Mouse (Mus musculus) gastrocnemius, postnatal 36 days (tissue): ENCODE measurements around the gene Stpg3. TPM values are rescaled to one million over a fixed set of nuclear protein-coding genes. Genes with fewer than 3 reads are reported as not detected.

ENCODE experiments used
- DNase-seq, 2 experiments: peaks; one replicate each; pipeline ENCODE4 v3.0.0; 2022
- intact Hi-C: fragments of 180-260 bp; cut with DNase I; formaldehyde crosslinking; loops from one replicate; pipeline ENCODE4 v1.15.1; 2025
- total RNA-seq, 2 experiments: library from RNA; stranded (reverse); gene quantifications; 2 replicates each; pipeline ENCODE4 v1.2.3; 2021

Stpg3 gene
- total RNA-seq, 2 experiments from 2014 or later: not detected

DNA sequence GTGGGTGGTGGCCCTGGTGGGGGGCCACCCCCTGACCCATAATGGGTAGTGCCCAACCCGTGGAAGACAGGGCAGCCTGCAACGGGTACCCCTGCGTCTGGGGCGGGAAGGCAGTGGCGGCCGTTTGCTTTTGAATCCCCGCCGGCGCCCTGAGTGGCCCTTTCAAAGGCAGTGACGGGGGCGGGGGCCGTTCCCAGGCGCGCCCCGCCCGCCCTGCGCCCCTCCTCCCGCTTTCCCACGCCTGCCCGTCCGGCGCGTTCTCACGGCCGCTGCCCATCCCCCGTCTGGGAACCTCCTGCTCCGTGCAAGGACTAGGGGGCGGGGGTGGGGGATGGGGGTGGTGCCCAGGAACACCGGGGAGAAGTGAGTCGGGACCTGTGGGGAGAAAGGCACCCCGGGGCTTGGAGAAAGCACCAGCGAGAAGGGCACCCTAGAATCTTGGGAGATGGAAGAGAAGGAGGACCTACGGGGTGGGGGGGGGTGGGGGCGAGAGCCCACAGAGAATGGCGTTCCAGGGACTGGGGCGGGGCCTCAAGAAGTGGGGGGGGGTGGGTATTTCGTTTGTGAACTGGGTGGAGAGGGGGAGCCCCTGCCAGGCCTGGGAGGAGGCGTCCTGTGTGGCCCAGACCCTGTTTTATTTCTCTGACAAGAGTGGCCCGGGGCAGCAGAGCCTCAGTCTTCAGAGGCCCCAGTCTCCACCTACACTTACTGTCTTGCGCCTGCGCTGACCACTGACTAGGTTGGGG lies 46.3 kb downstream of the Stpg3 start:
- DNase-seq: peak in 1 of 2 experiments; percentile 41
- intact Hi-C loops: no loop called here

DNA sequence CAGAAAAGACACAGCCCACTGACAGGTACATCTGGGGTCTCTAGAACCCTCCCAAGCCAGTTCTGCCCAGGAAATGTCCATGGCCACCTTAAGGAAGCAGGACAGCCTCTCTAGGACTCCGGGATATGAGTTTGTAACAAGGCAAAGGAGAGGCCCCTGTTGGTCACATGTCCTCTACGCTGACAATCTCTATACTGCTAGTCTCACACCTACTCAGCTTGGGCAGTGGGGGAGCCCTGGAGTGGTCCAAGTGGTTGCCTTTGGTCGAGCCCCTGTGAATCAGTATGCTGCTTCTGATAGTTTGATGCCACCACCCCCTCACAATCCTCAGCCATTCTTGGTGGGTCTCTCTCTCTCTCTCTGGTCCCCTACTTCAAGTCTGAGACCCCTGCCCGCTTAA lies 47.0 kb downstream of the Stpg3 start:
- DNase-seq: no peak
- intact Hi-C loops: no loop called here

Other genes starting within 250 kb of the Stpg3 start
- 10 to 100 TPM; 35.7 to 38.7 TPM for gene Mrpl41, start 239.5 kb downstream of the Stpg3 start, total RNA-seq
- 10 to 100 TPM; 33.2 to 43.0 TPM for gene Pnpla7, start 238.6 kb downstream of the Stpg3 start, total RNA-seq
- gene Nsmf, start 160.3 kb downstream of the Stpg3 start, total RNA-seq: 10 to 100 TPM in 1 of 2 experiments, 1 to 10 TPM in 1; 7.9 to 10.7 TPM
- under 1 TPM in 1 of 2 experiments, not detected in 1; 0.23 TPM for gene Entpd8, start 134.3 kb downstream of the Stpg3 start, total RNA-seq
- gene Noxa1, start 119.5 kb downstream of the Stpg3 start, total RNA-seq: not detected
- gene Nrarp, start 33.9 kb downstream of the Stpg3 start, total RNA-seq: 1 to 10 TPM; 5.9 to 6.7 TPM
- gene Tor4a, start 17.8 kb downstream of the Stpg3 start, total RNA-seq: 1 to 10 TPM in 1 of 2 experiments, under 1 TPM in 1; 0.54 to 1.2 TPM
- 10 to 100 TPM; 18.2 to 19.5 TPM for gene Nelfb, start 3.1 kb downstream of the Stpg3 start, total RNA-seq
- not detected for gene Fam166a, start 4.1 kb upstream of the Stpg3 start, total RNA-seq
- gene Tubb4b, start 10.1 kb upstream of the Stpg3 start, total RNA-seq: 100 to 1,000 TPM; 189 to 229 TPM
- not detected for gene Slc34a3, start 19.7 kb upstream of the Stpg3 start, total RNA-seq
- gene Rnf224, start 22.1 kb upstream of the Stpg3 start, total RNA-seq: not detected
- gene Rnf208, start 27.6 kb upstream of the Stpg3 start, total RNA-seq: under 1 TPM; 0.84 to 0.91 TPM
- not detected for gene Cysrt1, start 27.8 kb upstream of the Stpg3 start, total RNA-seq
- 1 to 10 TPM in 1 of 2 experiments, under 1 TPM in 1; 0.39 to 1.1 TPM for gene AL732309.1, start 32.2 kb upstream of the Stpg3 start, total RNA-seq
- gene Tmem203, start 40.8 kb upstream of the Stpg3 start, total RNA-seq: 10 to 100 TPM; 10.4 to 12.0 TPM
- 1 to 10 TPM; 3.8 to 4.5 TPM for gene Tprn, start 48.0 kb upstream of the Stpg3 start, total RNA-seq
- gene Ssna1, start 57.8 kb upstream of the Stpg3 start, total RNA-seq: 10 to 100 TPM; 25.8 to 25.9 TPM
- gene Anapc2, start 57.8 kb upstream of the Stpg3 start, total RNA-seq: 10 to 100 TPM; 27.0 to 27.8 TPM
- not detected for gene Tmem210, start 73.5 kb upstream of the Stpg3 start, total RNA-seq
- not detected for gene Lrrc26, start 75.3 kb upstream of the Stpg3 start, total RNA-seq
- not detected for gene Grin1, start 104.5 kb upstream of the Stpg3 start, total RNA-seq
- gene Man1b1, start 117.7 kb upstream of the Stpg3 start, total RNA-seq: 10 to 100 TPM; 11.9 to 15.0 TPM
- 10 to 100 TPM in 1 of 2 experiments, 1 to 10 TPM in 1; 8.7 to 11.9 TPM for gene Dpp7, start 141.7 kb upstream of the Stpg3 start, total RNA-seq
- 1 to 10 TPM; 2.2 to 3.4 TPM for gene Uap1l1, start 151.0 kb upstream of the Stpg3 start, total RNA-seq
- under 1 TPM; 0.10 to 0.26 TPM for gene Sapcd2, start 157.7 kb upstream of the Stpg3 start, total RNA-seq
- 1 to 10 TPM; 7.2 to 9.5 TPM for gene Entpd2, start 181.2 kb upstream of the Stpg3 start, total RNA-seq
- 10 to 100 TPM; 14.2 to 17.6 TPM for gene Npdc1, start 184.7 kb upstream of the Stpg3 start, total RNA-seq
- gene Fut7, start 208.6 kb upstream of the Stpg3 start, total RNA-seq: not detected
- gene Abca2, start 214.1 kb upstream of the Stpg3 start, total RNA-seq: 10 to 100 TPM; 12.3 to 16.5 TPM
- gene Clic3, start 242.2 kb upstream of the Stpg3 start, total RNA-seq: under 1 TPM; 0.35 to 0.46 TPM
- gene Paxx, start 246.5 kb upstream of the Stpg3 start, total RNA-seq: 10 to 100 TPM; 13.4 to 13.6 TPM